Mouse (Mus musculus): Measurements from ENCODE around the gene Ndufv1.
A peak's percentile ranks its signal among the peaks of the same experiment; 100 is the strongest.
"Not testable (repeated sequence)": the region's sequence is repeated elsewhere in the genome, so short reads cannot be mapped to it uniquely, and the experiment has no call there.

Gene Ndufv1

DNA sequence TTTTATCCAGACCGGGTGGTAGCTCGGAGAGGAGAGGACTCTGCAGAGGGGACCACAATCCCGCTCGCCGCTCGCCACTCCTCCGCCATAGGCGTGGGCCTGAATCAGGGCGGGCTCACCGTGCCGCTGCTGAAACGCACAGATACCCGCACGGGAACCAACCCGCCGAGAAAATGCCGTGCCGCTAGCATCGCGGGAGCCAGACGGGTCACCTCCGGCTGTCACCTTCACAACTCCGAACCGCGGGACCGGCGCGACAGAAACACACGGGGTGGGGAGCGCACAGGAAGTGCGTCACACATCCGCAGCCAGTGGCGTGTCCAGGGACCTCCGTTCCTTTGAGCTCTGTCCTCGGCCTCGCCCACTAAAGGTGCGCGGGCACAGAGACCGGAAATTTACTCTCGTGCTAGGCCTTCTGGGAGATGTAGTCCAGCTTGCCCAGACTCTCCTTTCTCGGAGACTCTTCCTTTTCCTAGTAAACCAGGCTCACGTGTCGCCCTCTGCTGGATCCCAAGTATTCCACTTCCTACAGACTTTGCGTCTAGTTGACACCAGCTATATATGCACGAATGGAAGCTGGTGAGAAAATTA, at the start of gene Ndufv1:
Gene Ndufv1 (minus strand): TSS at position 375 of the 591 bp plus-strand sequence.
- DNase-seq = peak; percentile 98

DNA sequence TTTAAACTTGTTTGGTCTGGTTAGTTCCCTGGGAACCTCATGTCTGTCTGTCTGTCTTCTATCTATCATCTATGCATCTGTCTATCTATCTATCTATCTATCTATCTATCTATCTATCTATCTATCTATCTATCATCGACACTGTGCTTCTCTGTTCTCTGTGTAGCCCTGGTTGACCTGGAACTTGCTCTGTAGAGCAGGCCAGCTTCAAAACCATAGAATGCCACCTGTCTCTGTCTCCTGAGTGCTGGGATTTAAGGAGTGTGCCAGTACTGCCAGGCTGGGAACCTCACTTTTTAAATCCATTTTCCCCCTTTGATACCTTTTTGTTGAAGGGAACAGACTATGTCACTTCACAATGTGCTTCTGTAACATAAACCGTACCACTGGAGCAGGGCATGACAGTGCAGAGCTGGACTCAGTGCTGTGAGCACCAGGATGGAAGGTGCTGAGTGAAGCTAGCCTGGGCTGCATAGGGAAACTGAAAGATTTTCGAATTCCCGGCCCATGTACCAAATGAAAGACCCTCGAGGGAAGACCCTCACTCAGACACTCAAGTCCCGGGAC, 48.4 kb upstream of the Ndufv1 start:
- no peak for DNase-seq

DNA sequence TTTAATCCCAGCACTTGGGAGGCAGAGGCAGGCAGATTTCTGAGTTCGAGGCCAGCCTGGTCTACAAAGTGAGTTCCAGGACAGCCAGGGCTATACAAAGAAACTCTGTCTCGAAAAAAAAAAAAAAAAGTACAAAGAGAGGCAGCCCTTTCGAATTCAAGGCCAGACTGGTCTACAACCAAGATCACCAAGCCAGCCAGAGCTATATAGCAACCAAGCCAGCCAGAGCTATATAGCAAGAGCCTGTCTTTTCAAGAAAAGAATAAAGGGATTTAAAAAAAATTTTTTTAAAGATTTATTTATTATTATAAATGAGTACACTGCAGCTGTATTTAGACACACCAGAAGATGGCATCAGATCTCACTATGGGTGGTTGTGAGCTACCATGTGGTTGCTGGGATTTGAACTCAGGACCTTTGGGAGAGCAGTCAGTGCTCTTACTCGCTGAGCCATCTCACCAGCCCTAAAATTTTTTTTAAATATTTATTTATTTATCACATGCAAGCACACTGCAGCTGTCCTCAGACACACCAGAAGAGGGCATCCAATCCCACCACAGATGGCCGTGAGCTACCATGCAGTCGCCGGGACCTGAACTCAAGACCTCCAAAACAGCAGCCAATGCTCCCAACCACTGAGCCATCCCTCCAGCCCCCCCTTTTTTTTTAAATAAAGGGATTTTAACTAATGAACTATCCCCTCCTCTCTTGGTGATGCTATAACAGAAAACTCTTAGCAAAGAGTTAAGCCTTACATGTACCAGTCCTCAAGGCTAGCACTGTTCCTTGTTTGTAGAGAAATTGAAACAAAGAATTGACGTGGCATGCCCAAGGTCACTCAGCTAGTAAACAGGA, 47.7 kb upstream of the Ndufv1 start:
- not testable (repeated sequence) for DNase-seq

DNA sequence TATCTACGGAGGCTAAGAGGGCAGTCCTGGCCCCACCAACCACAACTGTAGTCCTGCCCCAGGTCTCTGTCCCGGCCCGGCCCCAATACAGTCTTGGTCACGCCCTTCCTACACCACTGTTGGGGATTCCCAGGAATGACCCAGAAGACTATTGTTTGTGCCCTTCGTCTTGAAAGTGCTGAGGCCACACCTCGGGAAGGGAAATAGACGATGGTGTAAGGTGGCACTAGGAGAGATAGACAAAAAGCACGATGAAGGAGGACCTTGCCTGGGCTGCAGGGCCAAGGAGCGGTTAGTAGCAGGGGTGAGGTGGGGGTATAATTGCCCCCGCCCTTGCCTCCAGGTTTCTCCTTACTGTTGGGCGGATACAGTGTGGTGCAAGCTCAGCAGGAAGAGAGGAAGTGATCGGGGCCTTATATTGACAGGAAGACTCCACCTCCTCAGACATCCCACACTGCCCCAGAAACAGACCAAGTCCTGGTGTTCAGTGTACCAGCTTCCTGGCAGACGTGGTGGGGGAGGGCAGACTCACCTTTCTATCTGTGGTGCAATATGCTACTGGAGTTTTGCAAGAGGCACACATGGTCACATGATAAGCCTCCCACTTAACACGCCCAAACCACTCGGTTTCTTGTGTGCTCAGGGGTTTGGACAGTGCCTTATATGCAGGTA, 46.6 kb upstream of the Ndufv1 start, which contains the start of gene Gstp3:
Gene Gstp3 (minus strand): TSS at position 501 of the 672 bp plus-strand sequence.
- no peak for DNase-seq

DNA sequence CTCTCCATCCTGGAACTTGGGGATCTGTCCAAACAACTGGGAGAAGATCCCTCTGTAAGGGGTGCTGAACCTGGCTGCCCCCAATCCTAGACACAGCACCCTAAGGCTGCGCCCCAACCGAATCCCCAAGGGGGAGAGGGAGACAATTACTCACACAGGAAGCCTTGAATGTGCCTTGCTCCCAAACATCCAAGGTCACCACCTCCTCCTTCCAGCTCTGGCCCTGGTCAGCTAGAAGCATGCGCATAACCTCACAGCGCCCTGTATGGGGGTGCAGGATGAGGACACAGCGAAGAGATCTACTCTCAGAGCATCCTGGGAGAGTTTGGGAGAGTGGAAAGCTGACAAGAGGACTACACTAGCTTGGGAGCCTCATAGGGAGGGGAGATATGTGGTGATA, 46.0 kb upstream of the Ndufv1 start:
- DNase-seq = no peak

DNA sequence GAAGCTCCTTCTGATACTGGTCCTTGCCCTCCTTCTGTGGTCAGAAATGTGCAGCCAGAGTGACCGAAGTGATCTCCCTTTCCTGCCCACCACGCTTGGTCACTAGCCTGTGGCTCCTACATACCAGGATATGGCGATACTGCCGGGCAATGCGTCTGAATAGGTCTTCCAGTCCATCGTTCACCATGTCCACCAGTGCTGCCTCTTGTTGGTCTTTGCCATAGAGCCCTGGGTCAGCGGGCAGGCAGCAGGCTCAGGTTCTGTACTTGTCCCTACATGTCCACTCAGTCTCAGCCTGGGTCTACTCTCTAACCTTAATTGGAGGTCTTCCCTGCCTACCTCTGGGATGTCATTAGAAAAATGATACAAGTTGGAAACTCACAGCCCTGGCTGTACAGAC, 45.4 kb upstream of the Ndufv1 start:
- DNase-seq = no peak

DNA sequence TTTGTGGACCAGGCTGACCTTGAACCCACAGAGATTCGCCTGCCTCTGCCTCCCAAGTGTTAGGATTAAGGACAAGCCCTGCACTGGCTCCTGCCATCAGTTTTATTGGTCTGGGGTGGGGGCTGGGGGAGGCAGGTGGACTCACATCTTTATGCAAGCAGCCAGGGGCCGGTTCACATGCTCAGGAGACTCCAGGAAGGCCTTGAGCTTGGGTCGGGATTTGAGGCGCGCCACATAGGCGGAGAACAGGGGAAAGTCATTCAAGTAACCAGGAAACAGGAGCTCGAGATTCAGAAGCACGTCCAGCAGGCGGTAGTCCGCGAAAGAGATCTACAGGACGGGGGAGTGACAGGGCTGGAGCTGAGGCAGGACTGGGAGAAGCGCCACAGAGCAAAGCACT, 44.8 kb upstream of the Ndufv1 start:
- DNase-seq = no peak

DNA sequence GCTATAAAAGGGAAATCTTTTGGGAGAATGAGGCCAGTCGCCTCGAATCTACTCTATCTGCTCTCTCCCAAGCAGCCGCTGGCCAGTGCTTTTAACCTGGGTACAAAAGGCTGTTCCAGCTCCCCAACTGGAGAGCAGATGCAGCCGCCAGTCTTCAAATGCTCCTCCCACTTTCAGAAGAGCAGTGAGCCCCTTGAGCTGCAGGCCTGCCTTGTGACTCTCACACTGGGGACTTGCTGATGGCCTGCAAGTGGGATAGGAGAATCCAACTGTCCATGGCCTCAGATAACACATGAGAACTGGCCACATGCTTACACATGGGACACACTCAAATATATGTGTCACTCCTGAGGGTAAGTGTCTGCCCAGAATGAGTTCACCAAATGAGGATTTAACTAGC, 44.1 kb upstream of the Ndufv1 start:
- DNase-seq = no peak

DNA sequence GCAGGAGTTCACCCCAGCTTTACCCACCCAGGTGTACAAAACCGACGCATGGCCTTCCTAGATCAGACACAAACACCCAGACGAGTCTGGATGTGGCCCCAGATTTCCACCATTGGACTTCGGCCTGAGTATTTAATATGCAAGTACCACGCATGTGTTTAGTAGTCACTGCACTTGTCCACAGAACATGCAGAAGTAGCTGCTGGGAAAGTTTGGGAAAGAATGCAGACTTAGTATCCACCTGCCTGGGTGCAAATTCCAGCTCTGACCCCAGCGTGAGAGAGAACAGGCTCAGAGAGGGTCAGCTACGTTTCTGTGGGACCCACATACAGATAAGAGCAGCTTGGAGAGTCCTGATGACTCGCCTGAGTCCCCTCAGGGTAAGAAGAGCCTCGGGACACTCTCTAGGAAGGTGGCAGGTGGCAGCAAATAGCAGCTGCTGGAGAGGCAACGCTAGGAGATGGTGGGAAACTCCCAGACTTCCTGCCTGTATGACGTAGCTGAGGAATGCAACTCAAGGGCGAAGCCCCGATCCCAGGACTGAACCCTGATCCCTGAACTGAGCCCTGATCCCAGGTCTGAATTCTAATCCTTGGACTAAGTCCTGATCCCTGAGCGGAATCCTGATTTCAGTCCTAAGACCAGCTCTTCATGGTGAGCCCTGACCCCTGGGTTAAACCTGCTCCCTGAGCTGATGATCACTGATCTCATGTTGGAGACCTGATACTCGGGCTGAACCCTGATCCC, 43.5 kb upstream of the Ndufv1 start:
- no peak for DNase-seq

DNA sequence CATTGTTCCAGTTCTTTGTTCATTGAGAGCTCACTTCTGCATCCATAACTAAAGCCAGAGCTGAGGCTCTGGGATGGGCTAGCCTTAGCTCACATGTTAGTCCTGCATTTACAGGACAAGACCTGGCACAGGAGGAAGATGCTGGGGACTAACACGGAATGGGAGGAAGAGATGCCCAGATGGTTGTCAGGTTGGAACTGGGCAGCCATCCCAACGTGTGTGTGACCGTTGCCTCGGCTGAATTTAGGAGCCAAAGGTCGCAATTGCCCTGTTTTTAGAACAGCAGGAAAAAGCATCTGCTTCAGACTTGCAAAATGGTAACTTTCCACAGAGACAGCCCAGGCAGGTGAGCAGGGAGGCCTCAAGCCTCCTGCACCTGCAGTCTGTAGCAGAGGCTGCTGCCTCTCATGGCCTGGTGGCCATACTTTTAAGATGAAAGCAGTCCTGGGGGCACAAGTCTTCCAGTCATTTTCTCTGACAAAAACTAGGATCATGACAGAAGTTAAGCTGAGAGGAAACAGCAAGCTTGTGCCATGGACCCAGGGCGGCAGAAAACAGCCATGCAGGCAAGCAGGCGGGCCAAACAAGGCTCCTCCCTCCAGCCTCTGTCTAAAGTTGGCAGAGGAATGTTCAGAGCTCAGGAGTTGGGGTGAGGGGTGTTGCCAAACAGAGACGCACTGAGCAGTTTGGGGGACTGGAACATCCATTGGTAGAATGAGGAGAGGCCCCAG, 42.8 kb upstream of the Ndufv1 start:
- DNase-seq = no peak

DNA sequence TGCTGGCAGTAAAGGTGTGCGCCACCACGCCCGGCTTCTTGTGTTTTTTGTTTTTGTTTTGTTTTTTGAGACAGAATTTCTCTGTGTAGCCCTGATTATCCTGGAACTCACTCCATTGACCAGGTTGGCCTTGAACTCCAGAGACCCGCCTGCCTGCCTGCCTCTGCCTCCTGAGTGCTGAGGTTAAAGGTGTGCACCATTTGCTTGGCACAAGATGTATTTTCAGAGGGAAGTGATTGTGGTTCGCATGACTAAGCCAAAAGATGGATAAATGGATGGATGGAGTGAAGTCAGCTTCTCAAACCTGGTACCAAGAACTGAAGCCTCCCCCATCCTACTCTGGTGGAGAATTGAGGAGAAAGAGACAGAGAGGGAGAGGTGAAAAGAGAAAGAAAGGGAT, 42.0 kb upstream of the Ndufv1 start:
- DNase-seq = no peak

DNA sequence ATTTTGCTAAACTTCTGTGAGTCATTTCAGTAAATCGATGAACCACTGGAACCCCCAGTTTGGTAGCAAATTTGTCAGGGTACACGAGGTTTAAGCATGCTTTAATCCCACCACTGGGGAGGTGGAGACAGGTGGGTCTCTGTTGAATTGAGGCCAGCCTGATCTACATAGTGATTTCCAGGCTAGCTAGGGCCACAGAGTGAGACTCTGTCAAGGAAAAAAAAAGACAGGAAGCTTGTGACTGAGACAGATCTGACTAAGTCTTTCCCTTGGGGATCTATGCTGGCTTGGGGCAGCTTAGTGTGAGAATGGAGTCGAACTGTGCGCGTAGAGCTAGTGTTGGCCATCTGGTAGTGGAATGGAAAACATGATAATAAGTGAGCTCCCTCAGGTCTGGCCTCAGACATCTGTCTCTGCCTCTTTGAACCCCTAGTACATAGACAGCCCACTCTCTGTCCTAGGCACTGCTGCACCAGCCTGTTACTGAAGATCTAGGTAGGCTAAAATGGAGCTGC, 40.0 kb upstream of the Ndufv1 start:
- no peak for DNase-seq

DNA sequence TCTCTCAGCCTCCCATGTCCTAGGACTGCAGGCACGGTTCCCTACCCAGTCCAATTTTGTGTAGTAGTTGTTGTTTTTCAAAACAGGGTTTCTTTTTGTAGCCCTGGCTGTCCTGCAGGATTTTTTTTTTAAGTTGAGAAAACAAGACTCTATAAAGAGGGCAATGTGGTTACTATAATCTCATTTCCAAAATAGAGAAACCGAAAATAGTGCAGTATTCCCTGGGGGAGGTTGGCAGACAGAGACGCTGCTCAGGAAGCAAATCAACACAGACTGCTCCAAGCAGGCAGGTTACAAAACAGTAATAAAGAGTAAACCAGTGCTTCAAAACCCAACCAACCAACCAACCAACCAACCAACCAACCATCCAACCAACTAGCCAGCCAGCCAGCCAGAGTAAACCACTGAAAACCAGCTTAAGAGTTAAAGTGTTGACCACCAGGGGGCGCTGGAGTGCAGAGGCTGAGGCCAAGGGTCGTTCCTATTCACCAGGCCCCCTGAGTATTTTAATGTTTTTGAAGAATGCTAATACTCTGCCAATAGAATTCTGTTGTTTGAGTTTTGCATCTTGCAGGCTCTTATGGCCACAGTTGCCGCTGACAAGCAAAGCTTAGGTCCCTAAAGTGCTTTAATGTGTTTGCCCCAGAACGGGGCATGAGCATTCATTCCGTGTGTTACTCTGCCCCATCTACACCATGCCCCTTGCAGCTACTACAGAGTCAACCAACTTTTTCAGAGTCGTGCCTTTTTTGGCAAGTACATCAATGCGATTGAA, 39.3 kb upstream of the Ndufv1 start:
- peak; percentile 88 for DNase-seq

DNA sequence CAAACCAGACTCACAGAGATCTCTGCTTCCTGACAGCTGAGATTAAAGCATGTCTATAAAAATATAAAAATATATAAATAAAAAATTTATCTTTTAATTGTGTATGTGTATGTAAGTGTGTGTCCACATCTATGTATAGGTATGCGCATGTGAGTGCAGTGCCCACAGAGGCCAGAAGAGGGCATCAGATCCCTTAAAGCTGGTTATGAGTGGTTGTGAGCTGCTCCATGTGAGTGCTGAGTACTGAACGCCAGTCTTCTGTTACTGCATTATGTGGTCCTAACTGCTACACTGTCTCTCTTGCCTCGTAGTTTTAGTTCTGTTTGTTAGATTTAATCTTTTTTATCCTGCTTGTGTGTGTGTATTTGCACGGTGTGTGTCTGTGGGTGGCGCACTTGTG, 38.4 kb upstream of the Ndufv1 start:
- DNase-seq = no peak

DNA sequence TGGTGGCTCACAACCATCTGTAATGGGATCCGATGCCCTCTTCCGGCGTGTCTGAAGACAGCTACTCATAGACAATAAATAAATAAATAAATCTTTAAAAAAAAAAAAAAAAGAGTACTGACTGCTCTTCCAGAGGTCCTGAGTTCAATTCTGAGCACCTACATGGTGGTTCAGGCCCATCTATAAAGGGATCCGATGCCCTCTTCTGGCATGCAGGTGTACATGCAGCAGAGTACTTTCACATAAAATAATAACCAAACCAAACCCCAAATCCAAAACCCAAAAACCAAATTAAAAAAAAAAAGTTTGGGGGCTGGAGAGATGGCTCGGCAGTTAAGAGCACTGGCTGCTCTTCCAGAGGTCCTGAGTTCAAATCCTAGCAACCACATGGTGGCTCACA, 36.5 kb upstream of the Ndufv1 start:
- not testable (repeated sequence) for DNase-seq

DNA sequence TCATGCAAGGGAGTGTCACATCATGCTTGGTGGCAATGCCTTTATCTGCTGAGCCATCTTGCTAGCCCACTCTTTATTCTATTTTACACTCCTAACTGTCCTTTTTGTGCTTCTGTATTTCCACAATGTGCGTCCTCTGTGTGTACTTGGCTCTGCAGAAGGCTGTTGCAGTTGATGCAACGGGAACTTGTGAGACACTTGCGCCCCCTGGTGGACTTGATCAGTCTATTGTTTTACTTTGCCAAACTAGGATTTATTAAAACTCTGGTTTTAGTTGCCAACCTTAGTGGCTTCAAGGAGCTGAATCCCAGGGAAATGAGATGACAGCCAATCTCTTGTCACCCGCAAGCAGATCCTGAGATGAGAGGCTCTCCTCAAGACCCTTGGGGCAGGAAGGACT, 35.3 kb upstream of the Ndufv1 start:
- peak; percentile 92 for DNase-seq

DNA sequence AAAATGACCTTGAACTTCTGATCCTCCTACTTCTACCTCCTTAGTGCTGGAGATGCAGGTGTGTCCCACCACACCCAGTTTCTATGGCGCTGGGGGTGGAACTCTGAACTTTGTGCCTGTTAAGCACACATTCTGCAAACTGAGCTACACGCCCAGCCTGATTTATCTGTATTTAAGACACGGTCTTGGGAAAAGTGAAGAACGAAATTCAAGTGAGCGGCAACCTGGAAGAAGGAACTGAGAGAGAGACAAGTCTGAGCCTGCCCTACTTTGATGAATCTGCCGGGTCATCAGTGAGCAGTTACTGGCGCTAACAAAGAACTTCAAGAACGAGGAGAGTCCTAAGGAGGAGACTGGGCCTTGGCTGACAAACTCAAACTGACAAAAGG, 34.3 kb upstream of the Ndufv1 start:
- no peak for DNase-seq

DNA sequence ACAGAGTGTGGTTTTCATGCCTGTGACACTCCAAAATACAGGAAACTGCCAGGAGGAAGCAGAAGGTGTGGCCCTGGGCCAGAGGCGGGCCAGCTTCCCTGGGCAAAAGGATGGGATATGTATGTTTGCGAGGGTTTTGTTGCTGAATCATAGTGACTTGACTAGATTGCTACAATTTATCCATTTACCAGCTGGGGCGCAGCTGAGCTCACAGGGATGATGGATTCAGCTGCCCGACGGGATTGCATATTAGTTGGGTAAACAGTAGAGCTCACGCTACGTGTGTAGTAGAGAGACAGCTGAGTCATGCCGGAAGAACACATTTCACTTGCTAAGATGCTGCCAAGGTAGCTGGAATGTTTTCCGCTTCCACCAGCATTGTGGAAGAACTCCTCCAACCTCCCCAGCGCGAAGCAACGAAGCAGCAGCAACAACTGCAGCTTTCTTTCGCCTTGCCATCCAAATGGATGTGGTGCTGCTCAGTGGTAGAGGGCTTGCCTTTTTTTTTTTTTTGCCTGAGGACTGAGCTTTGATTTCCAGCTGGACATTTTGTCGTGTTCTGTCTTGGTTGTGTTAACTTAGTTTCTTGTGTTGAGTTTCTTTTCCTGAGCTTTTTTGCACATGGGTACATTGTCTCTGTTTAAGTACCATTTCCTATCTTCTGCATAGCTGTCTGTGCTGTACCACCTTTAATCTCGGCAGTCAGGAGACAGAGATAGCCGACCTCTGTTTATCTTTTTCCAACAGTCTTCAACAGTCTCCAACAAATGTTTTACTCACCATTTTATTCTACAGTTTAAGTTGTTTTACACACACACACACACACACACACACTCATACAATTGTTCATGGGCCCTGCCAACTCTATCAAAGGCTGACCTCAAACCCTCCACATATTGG, 33.6 kb upstream of the Ndufv1 start, which contains the start of gene Gstp2:
Gene Gstp2 (minus strand): TSS at position 58 of the 900 bp plus-strand sequence.
- peak; percentile 79 to 86 for DNase-seq

DNA sequence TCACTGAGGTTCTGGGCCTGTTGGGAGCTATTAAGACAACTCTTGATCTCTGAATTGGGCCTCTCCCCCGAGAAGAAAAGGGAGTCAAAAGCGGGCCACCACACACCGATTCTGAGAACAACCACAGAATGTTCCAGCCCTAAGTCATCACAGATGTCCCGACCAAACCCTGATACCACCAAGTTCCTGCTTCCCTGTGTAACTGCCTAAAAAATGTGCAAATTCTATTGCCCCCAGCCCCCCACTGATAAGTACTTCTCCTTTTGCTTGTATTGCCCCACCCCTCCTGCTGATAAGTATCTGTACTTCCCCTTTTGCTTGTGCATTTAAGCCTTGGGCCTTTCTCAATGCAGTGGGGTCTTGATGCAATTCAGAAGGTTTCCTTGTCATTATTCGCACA, 31.5 kb upstream of the Ndufv1 start:
- not testable (repeated sequence) for DNase-seq

DNA sequence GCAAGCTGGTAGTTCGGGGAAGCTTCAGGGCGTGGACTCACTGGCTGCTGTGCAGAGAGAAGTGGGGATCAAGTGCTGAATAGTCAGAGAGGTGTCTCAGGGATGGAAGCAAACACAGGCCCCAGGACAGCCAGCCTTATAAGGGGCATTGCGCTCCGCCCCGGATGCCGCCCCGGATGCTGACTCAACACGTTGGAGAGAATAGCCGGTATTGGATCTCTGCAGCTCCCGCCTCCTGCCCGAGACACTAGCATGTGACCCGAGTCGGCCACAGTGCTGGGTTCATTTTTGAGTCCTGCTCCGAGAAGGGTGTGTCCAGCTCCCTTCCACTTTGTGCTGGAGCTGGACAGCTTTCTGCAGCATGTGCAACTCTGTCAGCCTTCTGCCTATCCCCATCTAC, 29.5 kb upstream of the Ndufv1 start:
- DNase-seq = peak; percentile 31 to 59

All from kidney, postnatal 4 days (tissue).